Mouse (Mus musculus) spleen, adult 2 months (tissue): ENCODE data around the gene Syt6.

Experiments
- CTCF ChIP-seq: fragments of 200-500 bp; IDR thresholded peaks from 2 replicates; pipeline ENCODE4 v1.5.1; 2011; ENCODE audit warnings: mild to moderate bottlenecking, inconsistent platforms; ENCODE audit not compliant: insufficient read depth, insufficient read length, insufficient replicate concordance; ENCODE audit errors: extremely low read depth
- POLR2A ChIP-seq: fragments of 200-500 bp; IDR thresholded peaks from 2 replicates; pipeline ENCODE4 v1.6.1; 2011; ENCODE audit warnings: low read depth, low read length, inconsistent platforms

DNA sequence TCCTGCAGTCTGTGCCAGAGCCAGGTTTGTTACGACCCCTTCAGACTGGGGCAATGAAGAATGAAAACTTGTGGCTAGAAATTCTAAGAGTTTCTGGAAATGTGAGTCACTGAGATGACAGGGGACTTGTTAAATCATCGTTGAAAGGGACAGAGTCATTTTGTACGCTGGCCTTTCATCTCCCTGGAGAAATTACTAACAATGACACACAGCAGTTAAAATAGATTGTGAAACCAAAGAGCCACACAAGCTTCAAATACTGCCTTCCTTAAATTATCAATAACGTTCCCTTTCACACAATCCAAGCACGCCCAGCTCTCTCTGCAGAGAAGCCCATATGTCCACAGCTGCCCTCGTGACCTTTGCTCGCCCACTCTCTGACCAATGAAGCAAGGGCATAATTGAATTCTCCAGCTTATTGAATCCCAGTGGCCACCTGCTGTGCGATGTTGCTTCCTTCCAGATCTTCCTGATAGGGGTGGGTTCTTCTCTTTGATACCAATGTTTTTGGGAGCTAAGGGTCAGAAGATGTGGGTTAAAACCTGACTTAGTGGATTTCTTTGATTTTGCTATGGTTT is 65.3 kb downstream of the Syt6 start:
- TF ChIP-seq CTCF (no peak), POLR2A (no peak)
